Mouse (Mus musculus) bone marrow macrophage, adult 2 months (primary cell): ENCODE results near the gene Smim23.

Experiments used
- CTCF ChIP-seq: IDR thresholded peaks from 2 replicates; pipeline ENCODE4 v1.5.1; 2012; ENCODE audit warnings: low read depth, mild to moderate bottlenecking, low read length, moderate library complexity
- POLR2A ChIP-seq: IDR thresholded peaks from 2 replicates; pipeline ENCODE4 v1.6.1; 2012; ENCODE audit warnings: mild to moderate bottlenecking, low read depth, low read length, borderline replicate concordance

DNA sequence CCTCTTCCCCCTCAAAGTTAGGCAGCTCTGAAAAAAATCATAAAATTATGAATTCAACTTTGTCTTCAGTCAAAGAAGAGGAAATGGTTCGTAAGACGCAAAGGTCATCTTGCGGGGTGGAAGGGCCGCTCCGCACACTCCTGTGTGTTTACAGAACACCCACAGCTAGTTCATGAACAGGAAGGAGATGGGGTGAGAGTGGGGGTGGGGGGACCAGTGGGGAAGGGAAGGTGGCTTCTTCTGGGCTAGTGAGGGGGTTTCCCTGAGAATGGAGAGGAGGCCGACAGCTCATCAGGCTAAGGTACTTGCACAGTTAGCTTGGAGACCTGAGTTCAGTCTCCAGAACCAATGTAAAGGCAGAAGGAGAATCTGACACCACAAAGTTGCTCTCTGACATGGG, 22.7 kb downstream of the Smim23 start:
- no peak for TF ChIP-seq POLR2A
- TF ChIP-seq CTCF, result no peak
